Mouse (Mus musculus) spleen, adult 18-20 months (tissue): ENCODE measurements around the gene Gm10334.
"Not testable (repeated sequence)": the region's sequence is repeated elsewhere in the genome, so short reads cannot be mapped to it uniquely, and the experiment has no call there.

Experiments used
- DNase-seq, 2 experiments: peaks; one replicate each; pipeline ENCODE4 v3.0.0; 2022; ENCODE audit warnings: mixed read lengths in 2 of 2

The Gm10334 gene

GRCm38 (mm10) chr6:41446045-41446444, at the start of gene Gm10334:
Gene Gm10334 (minus strand): TSS chr6:41446145.
- DNase-seq, result not testable (repeated sequence)

GRCm38 (mm10) chr6:41458632-41459031, 12.7 kb upstream of the Gm10334 start, which contains the start of gene Prss1:
Gene Prss1 (plus strand): TSS chr6:41458932.
- not testable (repeated sequence) for DNase-seq

- DNase-seq, result not testable (repeated sequence)
Measured at GRCm38 (mm10) chr6:41442261-41442660, 3.7 kb downstream of the Gm10334 start.
